Mouse (Mus musculus): ENCODE results near the gene Cops7a. TPM values are rescaled to one million over a fixed set of nuclear protein-coding genes. Genes with fewer than 3 reads are reported as not detected.

The Cops7a gene
- polyA plus RNA-seq, 1 experiment from 2014 or later: 143 TPM

DNA sequence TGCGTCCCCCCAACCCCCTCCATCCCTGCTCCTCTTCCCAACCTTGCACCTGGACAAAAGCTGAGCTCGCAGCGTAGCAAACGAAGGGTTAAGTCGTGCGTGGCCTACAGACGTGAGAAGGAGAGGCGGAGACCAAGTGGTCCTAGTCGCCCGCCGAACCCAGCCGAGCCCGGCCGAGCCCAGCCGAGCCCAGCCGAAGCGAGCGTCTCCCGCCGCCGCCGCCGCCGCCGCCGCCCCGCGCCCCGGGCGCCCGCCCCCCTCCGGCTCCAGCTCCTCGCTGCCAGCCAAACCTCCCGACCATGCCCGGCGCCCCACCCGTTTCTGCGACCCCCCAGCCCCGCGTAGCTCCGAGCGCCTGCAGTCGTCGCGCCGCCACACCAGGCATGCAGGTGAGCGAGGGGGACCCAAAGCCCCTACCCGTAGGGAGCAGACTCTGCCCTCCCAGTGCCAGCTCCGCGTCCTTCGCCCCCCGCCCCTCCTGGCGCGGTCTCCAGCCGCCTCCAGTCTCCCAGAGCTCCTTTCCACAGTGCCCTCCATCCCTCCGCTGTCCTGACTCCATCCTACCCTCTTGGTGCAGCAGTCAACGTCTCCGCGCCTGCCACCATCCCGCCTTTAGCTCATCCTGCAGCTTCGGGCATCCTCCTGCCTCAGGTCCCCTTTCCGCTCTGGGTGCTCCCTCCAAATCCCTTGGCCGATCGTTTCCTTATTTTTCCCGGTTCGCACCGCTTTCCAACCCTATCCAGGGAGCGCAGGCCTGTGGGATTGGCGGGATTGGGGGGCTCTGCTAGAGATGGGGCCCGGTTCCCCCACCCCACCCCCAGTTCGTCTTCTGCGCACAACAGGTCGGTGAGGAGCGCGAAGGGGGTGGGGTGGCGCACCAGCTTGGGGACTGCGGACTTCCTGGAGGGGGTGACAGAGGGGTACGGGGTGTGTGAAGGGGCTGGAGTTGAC, 31.5 kb upstream of the Cops7a start, which contains the start of gene Pianp:
Gene Pianp (plus strand): TSS at position 144 of the 951 bp plus-strand sequence.
- 1% methylated on average over 57 of the region's 78 CpGs for WGBS
- Histone ChIP-seq H3K9ac (peak within 1 kb of the TSS; percentile 81), H3K4me2 (peak within 1 kb of the TSS; percentile 98), H3K4me3 (peak within 1 kb of the TSS; percentile 63), H3K27me3 (replicated peaks) (peaks cover 98% of the 10 kb centered on the region), H3K36me3 (no peaks in the 10 kb centered on the region), H3K9me3 (no peaks in the 10 kb centered on the region), H3K27ac (replicated peaks) (no peak within 1 kb of the TSS), H3K4me1 (peaks cover 25% of the 10 kb centered on the region)
- peak; percentile 39; the same call in 1 of the 2 replicates for ATAC-seq (ENCODE audit: extremely low read depth, insufficient number of reproducible peaks, low FRiP score, low TSS enrichment)

DNA sequence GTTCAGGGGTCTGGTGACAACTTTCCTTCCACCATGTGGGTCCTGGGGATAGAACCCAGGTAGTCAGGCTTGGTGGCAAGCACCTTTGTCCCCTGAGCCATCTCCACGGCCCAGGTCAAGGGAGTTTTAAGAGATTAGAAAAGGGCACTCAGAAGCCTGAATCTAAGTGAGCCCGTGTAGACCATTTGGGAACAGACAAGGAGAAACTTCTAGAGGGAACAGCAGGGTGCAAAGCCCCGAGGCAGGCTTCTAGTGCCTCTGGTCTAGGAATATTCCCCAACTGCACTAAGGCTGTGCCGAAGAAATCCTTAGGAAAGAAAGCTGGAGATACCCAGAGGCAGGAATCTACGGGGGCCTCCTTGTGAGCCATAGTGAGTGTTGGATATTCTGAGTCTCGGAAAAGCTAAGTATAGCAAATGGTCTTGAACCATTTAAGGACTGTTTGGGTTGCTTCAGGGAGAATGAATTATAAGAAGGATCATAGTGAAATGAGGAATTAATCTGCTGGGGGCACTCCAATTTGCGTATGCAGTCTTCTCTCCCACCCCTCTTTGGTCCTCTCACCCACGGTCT, 30.6 kb upstream of the Cops7a start:
- no peak overlapping the region for H3K4me3 ChIP-seq
- no peak for ATAC-seq (ENCODE audit: extremely low read depth, insufficient number of reproducible peaks, low FRiP score, low TSS enrichment)

GRCm38 (mm10) chr6:124995246-124995645, 29.9 kb upstream of the Cops7a start:
- H3K4me1 ChIP-seq: peaks cover 25% of the 10 kb centered on the region
- H3K27me3 ChIP-seq (replicated peaks): peaks cover 85% of the 10 kb centered on the region
- 72% methylated on average over 7 of the region's 7 CpGs for WGBS
- H3K27ac ChIP-seq (replicated peaks): no peak overlapping the region
- H3K36me3 ChIP-seq: no peaks in the 10 kb centered on the region
- H3K4me3 ChIP-seq: no peak overlapping the region
- no peaks in the 10 kb centered on the region for H3K9me3 ChIP-seq
- no peak overlapping the region for H3K9ac ChIP-seq
- ATAC-seq (ENCODE audit: extremely low read depth, insufficient number of reproducible peaks, low FRiP score, low TSS enrichment): no peak
- no peak overlapping the region for H3K4me2 ChIP-seq

More for the DNA sequence above, 30.6 kb upstream of the Cops7a start:
- Histone ChIP-seq H3K9me3 (no peaks in the 10 kb centered on the region), H3K27me3 (replicated peaks) (peaks cover 92% of the 10 kb centered on the region), H3K9ac (peak overlapping the region; percentile 81; the same call in 1 of the 2 replicates), H3K4me1 (peaks cover 25% of the 10 kb centered on the region), H3K4me2 (peak overlapping the region; percentile 98), H3K27ac (replicated peaks) (no peak overlapping the region), H3K36me3 (no peaks in the 10 kb centered on the region)
- WGBS: 45% methylated on average over 8 of the region's 8 CpGs

DNA sequence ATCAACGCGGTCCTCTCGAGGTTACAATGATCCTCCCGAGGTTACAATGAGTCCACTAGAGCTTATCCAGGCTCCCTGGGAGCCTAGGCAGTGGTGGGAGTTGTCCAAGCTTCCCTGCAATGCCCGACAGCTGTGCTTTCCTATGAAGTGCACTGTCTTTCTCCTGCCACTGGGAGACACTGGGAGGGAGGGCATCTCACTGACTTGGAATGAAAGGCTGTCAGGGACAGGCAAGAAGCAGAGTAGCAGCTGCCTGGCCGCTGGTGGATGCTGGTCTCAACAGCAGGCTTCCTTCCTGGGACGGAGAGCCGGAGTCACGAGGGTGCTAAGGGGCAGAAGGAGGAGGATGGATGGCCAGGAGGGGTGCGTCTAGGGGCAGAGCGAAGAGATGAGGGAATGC, 28.5 kb upstream of the Cops7a start:
- Histone ChIP-seq H3K36me3 (no peaks in the 10 kb centered on the region), H3K9ac (peak overlapping the region; percentile 48; the same call in 1 of the 2 replicates), H3K27me3 (replicated peaks) (peaks cover 72% of the 10 kb centered on the region), H3K9me3 (peaks cover 5% of the 10 kb centered on the region; the same call in 1 of the 2 replicates), H3K4me3 (no peak overlapping the region), H3K4me2 (no peak overlapping the region), H3K27ac (replicated peaks) (no peak overlapping the region), H3K4me1 (peaks cover 25% of the 10 kb centered on the region)
- WGBS: 11% methylated on average over 11 of the region's 11 CpGs
- no peak for ATAC-seq (ENCODE audit: extremely low read depth, insufficient number of reproducible peaks, low FRiP score, low TSS enrichment)

DNA sequence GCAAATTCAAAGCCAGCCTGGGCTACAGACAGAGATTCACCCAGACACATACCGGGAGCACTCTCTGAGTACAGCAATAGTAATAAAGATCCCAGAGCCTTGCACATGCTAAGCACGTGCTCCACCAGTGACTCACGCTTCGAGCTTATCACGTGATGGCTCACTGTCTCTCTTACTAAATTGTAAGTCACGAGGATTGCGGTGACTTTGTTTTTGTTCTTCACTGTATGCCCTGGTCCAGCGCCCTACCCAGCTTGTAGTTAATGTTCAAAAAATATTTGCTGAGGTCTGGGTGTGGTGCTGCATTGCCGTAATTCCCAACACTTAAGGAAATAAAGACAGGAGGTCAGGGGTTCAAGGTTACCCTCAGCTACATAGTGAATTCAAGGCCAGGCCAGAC, 28.0 kb upstream of the Cops7a start:
- 71% methylated on average over 9 of the region's 9 CpGs for WGBS
- peaks cover 69% of the 10 kb centered on the region for H3K27me3 ChIP-seq (replicated peaks)
- ATAC-seq (ENCODE audit: extremely low read depth, insufficient number of reproducible peaks, low FRiP score, low TSS enrichment): no peak
- no peaks in the 10 kb centered on the region for H3K36me3 ChIP-seq
- H3K9ac ChIP-seq: no peak overlapping the region
- no peak overlapping the region for H3K4me3 ChIP-seq
- no peak overlapping the region for H3K4me2 ChIP-seq
- H3K27ac ChIP-seq (replicated peaks): no peak overlapping the region
- peaks cover 21% of the 10 kb centered on the region for H3K4me1 ChIP-seq
- peaks cover 5% of the 10 kb centered on the region; the same call in 1 of the 2 replicates for H3K9me3 ChIP-seq

GRCm38 (mm10) chr6:124992241-124992640, 26.9 kb upstream of the Cops7a start:
- ATAC-seq (ENCODE audit: extremely low read depth, insufficient number of reproducible peaks, low FRiP score, low TSS enrichment): no peak
- Histone ChIP-seq H3K9me3 (peaks cover 5% of the 10 kb centered on the region; the same call in 1 of the 2 replicates), H3K36me3 (no peaks in the 10 kb centered on the region), H3K4me1 (peaks cover 10% of the 10 kb centered on the region), H3K27ac (replicated peaks) (no peak overlapping the region), H3K9ac (no peak overlapping the region), H3K27me3 (replicated peaks) (peaks cover 60% of the 10 kb centered on the region), H3K4me2 (no peak overlapping the region), H3K4me3 (no peak overlapping the region)
- 64% methylated on average over 4 of the region's 4 CpGs for WGBS

- Histone ChIP-seq H3K36me3 (peaks cover 18% of the 10 kb centered on the region), H3K27ac (replicated peaks) (no peak overlapping the region), H3K4me2 (no peak overlapping the region), H3K9ac (no peak overlapping the region), H3K9me3 (peaks cover 4% of the 10 kb centered on the region; the same call in 1 of the 2 replicates), H3K4me3 (no peak overlapping the region), H3K4me1 (peaks cover 19% of the 10 kb centered on the region), H3K27me3 (replicated peaks) (peaks cover 4% of the 10 kb centered on the region; the same call in 1 of the 2 replicates)
- ATAC-seq (ENCODE audit: extremely low read depth, insufficient number of reproducible peaks, low FRiP score, low TSS enrichment): no peak
- WGBS: 66% methylated on average over 4 of the region's 4 CpGs
Observed at GRCm38 (mm10) chr6:124967766-124968165, 2.4 kb upstream of the Cops7a start.

- peak overlapping the region; percentile 84 for H3K4me2 ChIP-seq
- 96% methylated on average over 7 of the region's 7 CpGs for WGBS
- H3K9me3 ChIP-seq: peaks cover 4% of the 10 kb centered on the region; the same call in 1 of the 2 replicates
- no peak overlapping the region for H3K27ac ChIP-seq (replicated peaks)
- no peak overlapping the region for H3K9ac ChIP-seq
- H3K4me3 ChIP-seq: peak overlapping the region; percentile 83
- peaks cover 29% of the 10 kb centered on the region for H3K36me3 ChIP-seq
- H3K4me1 ChIP-seq: peaks cover 27% of the 10 kb centered on the region
- peaks cover 4% of the 10 kb centered on the region; the same call in 1 of the 2 replicates for H3K27me3 ChIP-seq (replicated peaks)
- no peak for ATAC-seq (ENCODE audit: extremely low read depth, insufficient number of reproducible peaks, low FRiP score, low TSS enrichment)
Observed at GRCm38 (mm10) chr6:124966466-124967118, 1.3 kb upstream of the Cops7a start.

- H3K4me2 ChIP-seq: peak overlapping the region; percentile 84
- H3K4me3 ChIP-seq: peak overlapping the region; percentile 83
- WGBS: 9% methylated on average over 15 of the region's 15 CpGs
- H3K27me3 ChIP-seq (replicated peaks): peaks cover 4% of the 10 kb centered on the region; the same call in 1 of the 2 replicates
- ATAC-seq (ENCODE audit: extremely low read depth, insufficient number of reproducible peaks, low FRiP score, low TSS enrichment): no peak
- H3K4me1 ChIP-seq: peaks cover 27% of the 10 kb centered on the region
- peak overlapping the region; percentile 93 for H3K27ac ChIP-seq (replicated peaks)
- H3K36me3 ChIP-seq: peaks cover 38% of the 10 kb centered on the region
- H3K9ac ChIP-seq: peak overlapping the region; percentile 95
- H3K9me3 ChIP-seq: peaks cover 4% of the 10 kb centered on the region; the same call in 1 of the 2 replicates
Observed at GRCm38 (mm10) chr6:124965747-124966146, 409 bp upstream of the Cops7a start.

DNA sequence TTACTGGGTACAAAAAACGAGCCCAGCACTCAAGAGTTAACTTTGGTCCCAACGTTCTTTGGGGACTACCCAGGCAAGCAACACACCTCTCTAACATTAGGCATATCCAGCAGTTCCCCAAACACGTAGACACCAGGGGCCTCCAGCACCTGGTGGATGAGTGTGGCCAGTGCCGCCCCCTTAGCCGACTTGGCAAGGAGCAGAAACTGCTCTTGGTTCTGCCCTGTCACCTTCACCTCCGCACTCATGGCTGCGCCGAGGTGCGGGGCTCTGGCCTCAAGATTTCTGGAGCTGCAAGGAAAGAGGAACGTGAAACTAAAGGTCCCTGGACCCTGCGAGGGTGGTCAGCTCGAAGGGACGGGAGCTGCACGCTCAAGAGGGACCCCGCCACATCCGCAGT, 700 bp downstream of the Cops7a start:
- no peaks in the 10 kb centered on the region for H3K27me3 ChIP-seq (replicated peaks)
- peaks cover 27% of the 10 kb centered on the region for H3K4me1 ChIP-seq
- WGBS: 32% methylated on average over 16 of the region's 16 CpGs
- 0 out of 2 replicates have a peak, but pooled peaks have one; percentile 3 for ATAC-seq (ENCODE audit: extremely low read depth, insufficient number of reproducible peaks, low FRiP score, low TSS enrichment)
- peak overlapping the region; percentile 95 for H3K9ac ChIP-seq
- H3K36me3 ChIP-seq: peaks cover 49% of the 10 kb centered on the region
- peaks cover 4% of the 10 kb centered on the region; the same call in 1 of the 2 replicates for H3K9me3 ChIP-seq
- peak overlapping the region; percentile 93 for H3K27ac ChIP-seq (replicated peaks)
- peak overlapping the region; percentile 84 for H3K4me2 ChIP-seq
- H3K4me3 ChIP-seq: peak overlapping the region; percentile 83

- no peak overlapping the region for H3K4me3 ChIP-seq
- no peak for ATAC-seq (ENCODE audit: extremely low read depth, insufficient number of reproducible peaks, low FRiP score, low TSS enrichment)
- H3K4me2 ChIP-seq: no peak overlapping the region
- H3K36me3 ChIP-seq: peaks cover 71% of the 10 kb centered on the region
- no peak overlapping the region for H3K27ac ChIP-seq (replicated peaks)
- no peak overlapping the region for H3K9ac ChIP-seq
- 90% methylated on average over 12 of the region's 12 CpGs for WGBS
- no peaks in the 10 kb centered on the region for H3K27me3 ChIP-seq (replicated peaks)
- H3K4me1 ChIP-seq: peaks cover 20% of the 10 kb centered on the region
- no peaks in the 10 kb centered on the region for H3K9me3 ChIP-seq
Observed at GRCm38 (mm10) chr6:124961021-124961420, 4.3 kb downstream of the Cops7a start.

All from heart, embryonic 13.5 days (tissue).